Mouse (Mus musculus) olfactory bulb, adult 2 months (tissue): ENCODE measurements around the gene Tead2. TPM values are rescaled to one million over a fixed set of nuclear protein-coding genes. Genes with fewer than 3 reads are reported as not detected.
A peak's percentile ranks its signal among the peaks of the same experiment; 100 is the strongest.

ENCODE experiments used
- H3K27ac ChIP-seq: fragments of 200-500 bp; 2 replicates; pipeline ENCODE4 v1.5.1; 2012; ENCODE audit warnings: low read depth, low read length; ENCODE audit not compliant: insufficient read depth
- H3K4me1 ChIP-seq: fragments of 200-500 bp; 2 replicates; pipeline ENCODE4 v1.6.1; 2012; ENCODE audit warnings: low read length; ENCODE audit not compliant: control insufficient read depth, insufficient read depth
- H3K4me3 ChIP-seq: fragments of 200-500 bp; 2 replicates; pipeline ENCODE4 v1.5.1; 2012; ENCODE audit warnings: mild to moderate bottlenecking, low read depth, low read length, moderate library complexity; ENCODE audit not compliant: insufficient read depth
- CTCF ChIP-seq: fragments of 200-500 bp; IDR thresholded peaks from 2 replicates; pipeline ENCODE4 v1.5.1; 2012; ENCODE audit warnings: low read depth, mild to moderate bottlenecking, low read length, moderate library complexity; ENCODE audit not compliant: insufficient read depth
- POLR2A ChIP-seq: fragments of 200-500 bp; IDR thresholded peaks from 2 replicates; pipeline ENCODE4 v1.6.1; 2012; ENCODE audit warnings: mild to moderate bottlenecking, low read depth, low read length, moderate library complexity; ENCODE audit not compliant: insufficient read depth
- WGBS: fragments of 180-500 bp; shearing (Covaris S2); methylation state at CpG from one replicate; pipeline ENCODE4 v1.1.7; 2018; 5-methylcytosine and 5-hydroxymethylcytosine counted together
- polyA plus RNA-seq: library from polyadenylated mRNA; stranded (reverse); fragments of >200 nt; gene quantifications from 2 replicates; pipeline ENCODE4 v1.2.4, GENCODE M21; 2012; ENCODE audit warnings: low replicate concordance; ENCODE audit not compliant: missing spikeins, insufficient read depth, insufficient read length

Tead2 gene
- polyA plus RNA-seq, 1 experiment: not detected

GRCm38 (mm10) chr7:45175929-45176328 is 39.6 kb upstream of the Tead2 start:
- no peak overlapping the region for H3K27ac ChIP-seq
- 2% methylated on average over 23 of the region's 23 CpGs for WGBS
- no peak overlapping the region for H3K4me3 ChIP-seq
- no peak for TF ChIP-seq CTCF
- no peak for TF ChIP-seq POLR2A
- H3K4me1 ChIP-seq: peaks cover 6% of the 10 kb centered on the region

GRCm38 (mm10) chr7:45176356-45176755 is 39.2 kb upstream of the Tead2 start:
- no peak overlapping the region for H3K4me3 ChIP-seq
- WGBS: 3% methylated on average over 31 of the region's 31 CpGs
- H3K4me1 ChIP-seq: peaks cover 8% of the 10 kb centered on the region
- no peak for TF ChIP-seq CTCF
- TF ChIP-seq POLR2A: no peak
- H3K27ac ChIP-seq: no peak overlapping the region

GRCm38 (mm10) chr7:45178550-45178949 is 37.0 kb upstream of the Tead2 start:
- H3K27ac ChIP-seq: no peak overlapping the region
- TF ChIP-seq CTCF (no peak), POLR2A (no peak)

GRCm38 (mm10) chr7:45179469-45179868 is 36.1 kb upstream of the Tead2 start, which contains the start of gene Gfy:
Gfy (minus strand) TSS chr7:45179569.
- TF ChIP-seq POLR2A (no peak), CTCF (no peak)
- H3K27ac ChIP-seq: no peak within 1 kb of the TSS
- H3K4me1 ChIP-seq: peaks cover 22% of the 10 kb centered on the region
- WGBS: 29% methylated on average over 7 of the region's 7 CpGs
- H3K4me3 ChIP-seq: no peak within 1 kb of the TSS

More at GRCm38 (mm10) chr7:45178550-45178949, 37.0 kb upstream of the Tead2 start:
- H3K4me3 ChIP-seq: no peak overlapping the region
- H3K4me1 ChIP-seq: peaks cover 22% of the 10 kb centered on the region
- WGBS: 27% methylated on average over 7 of the region's 7 CpGs

- H3K4me3 ChIP-seq: 0 out of 2 replicates have a peak within 1 kb of the TSS, but pooled peaks have one; percentile 4
- 17% methylated on average over 20 of the region's 20 CpGs for WGBS
These were observed 34.6 kb upstream of the Tead2 start, which contains the start of gene Pth2 for GRCm38 (mm10) chr7:45180896-45181477. Pth2 (plus strand) TSS chr7:45180995.

GRCm38 (mm10) chr7:45181540-45181939 is 34.0 kb upstream of the Tead2 start:
- H3K27ac ChIP-seq: no peak overlapping the region
- TF ChIP-seq POLR2A (no peak), CTCF (no peak)
- peaks cover 16% of the 10 kb centered on the region for H3K4me1 ChIP-seq
- WGBS: 3% methylated on average over 35 of the region's 35 CpGs
- H3K4me3 ChIP-seq: 0 out of 2 replicates have a peak overlapping the region, but pooled peaks have one; percentile 4

More at GRCm38 (mm10) chr7:45180896-45181477, 34.6 kb upstream of the Tead2 start, which contains the start of gene Pth2:
- TF ChIP-seq POLR2A (no peak), CTCF (no peak)
- no peak within 1 kb of the TSS for H3K27ac ChIP-seq
- H3K4me1 ChIP-seq: peaks cover 22% of the 10 kb centered on the region

GRCm38 (mm10) chr7:45182199-45182601 is 33.4 kb upstream of the Tead2 start:
- Histone ChIP-seq H3K4me3 (peak overlapping the region; percentile 34), H3K4me1 (peaks cover 16% of the 10 kb centered on the region), H3K27ac (no peak overlapping the region)
- TF ChIP-seq CTCF (no peak), POLR2A (no peak)
- under 1% methylated on average over 34 of the region's 34 CpGs for WGBS

- 14% methylated on average over 11 of the region's 11 CpGs for WGBS
- no peak for TF ChIP-seq POLR2A
- no peak for TF ChIP-seq CTCF
- Histone ChIP-seq H3K4me3 (peak overlapping the region; percentile 28; the same call in 1 of the 2 replicates), H3K4me1 (peaks cover 16% of the 10 kb centered on the region), H3K27ac (no peak overlapping the region)
These were observed 32.9 kb upstream of the Tead2 start for GRCm38 (mm10) chr7:45182606-45183005.

- TF ChIP-seq POLR2A (no peak), CTCF (no peak)
- H3K4me1 ChIP-seq: peaks cover 16% of the 10 kb centered on the region
- no peak overlapping the region for H3K4me3 ChIP-seq
- WGBS: 78% methylated on average over 7 of the region's 7 CpGs
- no peak overlapping the region for H3K27ac ChIP-seq
These were observed 31.9 kb upstream of the Tead2 start for GRCm38 (mm10) chr7:45183672-45184071.
